Mouse (Mus musculus) hindbrain, postnatal 0 days (tissue): Measurements from ENCODE around the gene Dad1. TPM values are rescaled to one million over a fixed set of nuclear protein-coding genes. Genes with fewer than 3 reads are reported as not detected.

ENCODE experiments used
- ATAC-seq: fragments of 200-750 bp; cut with Nextera tagmentation; 2 replicates; pipeline ENCODE4 v1.8.0; 2017; ENCODE audit warnings: mild to moderate bottlenecking, moderate TSS enrichment, moderate library complexity
- DNase-seq: peaks from one replicate; pipeline ENCODE4 v3.0.0-alpha.2; 2015; ENCODE audit warnings: low spot score
- H3K27ac ChIP-seq: fragments of 300-500 bp; sonication (generic); 2 replicates; pipeline ENCODE4 v1.5.1; 2014; ENCODE audit warnings: mild to moderate bottlenecking
- H3K27me3 ChIP-seq: fragments of 300-500 bp; sonication (generic); 2 replicates; pipeline ENCODE4 v1.6.1; 2014; ENCODE audit warnings: low read length, mixed read lengths; ENCODE audit not compliant: insufficient read depth
- H3K36me3 ChIP-seq: fragments of 300-500 bp; sonication (generic); 2 replicates; pipeline ENCODE4 v1.6.1; 2014; ENCODE audit warnings: low read length, mixed read lengths; ENCODE audit not compliant: insufficient read depth
- H3K4me1 ChIP-seq: fragments of 300-500 bp; sonication (generic); 2 replicates; pipeline ENCODE4 v1.6.1; 2014; ENCODE audit warnings: antibody characterized with exemption, low read length, mixed read lengths; ENCODE audit not compliant: insufficient read depth
- H3K4me2 ChIP-seq: fragments of 300-500 bp; sonication (generic); 2 replicates; pipeline ENCODE4 v1.6.1; 2014; ENCODE audit warnings: low read depth, mild to moderate bottlenecking, low read length, moderate library complexity, mixed read lengths
- H3K4me3 ChIP-seq: fragments of 300-500 bp; sonication (generic); 2 replicates; pipeline ENCODE4 v1.5.1; 2014; ENCODE audit warnings: low read length
- H3K9ac ChIP-seq: fragments of 300-500 bp; sonication (generic); replicated peaks from 2 replicates; pipeline ENCODE4 v1.6.1; 2014; ENCODE audit warnings: mild to moderate bottlenecking, low read length, moderate library complexity, mixed read lengths
- H3K9me3 ChIP-seq: fragments of 300-500 bp; sonication (generic); 2 replicates; pipeline ENCODE4 v1.6.1; 2016; ENCODE audit warnings: low read length, mixed read lengths
- CTCF ChIP-seq: IDR thresholded peaks from 2 replicates; pipeline ENCODE4 v1.5.1; 2016; ENCODE audit warnings: antibody characterized with exemption, control low read depth, low read depth
- WGBS: fragments of 180-500 bp; shearing (Covaris S2); extraction: QIAGEN DNeasy Blood & Tissue Kit; methylation state at CpG from one replicate; pipeline ENCODE4 v1.1.7; 2014; 5-methylcytosine and 5-hydroxymethylcytosine counted together
- polyA plus RNA-seq: library from polyadenylated mRNA; unstranded; fragments of >200 nt; fragmentation: Nextera tagmentation; extraction: Ambion mirVana; gene quantifications from 2 replicates; pipeline ENCODE4 v1.2.1, GENCODE M21; 2015
- total RNA-seq: library from RNA; depleted of rRNA; stranded (reverse); fragments of >200 nt; gene quantifications from 2 replicates; pipeline ENCODE4 v1.2.3, GENCODE M21; 2014

The Dad1 gene
- total and polyA plus RNA-seq, 2 experiments from 2014 or later, result 321 to 406 TPM

DNA sequence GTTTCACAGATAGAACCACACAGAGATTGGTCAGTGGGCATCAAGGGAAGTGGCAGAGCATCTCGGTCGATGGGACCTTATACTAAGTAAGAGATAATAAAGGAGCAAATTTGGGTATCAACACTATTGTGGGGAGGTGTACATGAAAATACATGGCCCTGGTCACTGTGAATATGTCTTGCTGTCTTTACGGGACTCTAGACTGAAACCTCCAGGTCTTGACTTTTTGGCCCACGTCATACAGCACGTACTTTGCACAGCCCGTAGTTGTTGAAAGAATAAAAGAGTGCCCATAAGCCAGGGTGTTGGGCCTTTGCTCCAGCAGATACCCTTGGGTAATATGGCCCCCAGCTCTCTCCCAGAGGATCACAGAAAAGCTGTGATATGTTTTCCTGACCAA is 32.3 kb downstream of the Dad1 start:
- DNase-seq (no peak), ATAC-seq (no peak)
- Histone ChIP-seq H3K4me1 (0 out of 2 replicates have a peak, but pooled peaks cover 6% of the 10 kb centered on the region), H3K4me2 (no peak overlapping the region), H3K36me3 (no peaks in the 10 kb centered on the region), H3K27ac (no peak overlapping the region), H3K27me3 (no peaks in the 10 kb centered on the region), H3K4me3 (no peak overlapping the region), H3K9me3 (no peaks in the 10 kb centered on the region), H3K9ac (no peak overlapping the region)
- TF ChIP-seq CTCF, result no peak
- 97% methylated on average over 6 of the region's 6 CpGs for WGBS

DNA sequence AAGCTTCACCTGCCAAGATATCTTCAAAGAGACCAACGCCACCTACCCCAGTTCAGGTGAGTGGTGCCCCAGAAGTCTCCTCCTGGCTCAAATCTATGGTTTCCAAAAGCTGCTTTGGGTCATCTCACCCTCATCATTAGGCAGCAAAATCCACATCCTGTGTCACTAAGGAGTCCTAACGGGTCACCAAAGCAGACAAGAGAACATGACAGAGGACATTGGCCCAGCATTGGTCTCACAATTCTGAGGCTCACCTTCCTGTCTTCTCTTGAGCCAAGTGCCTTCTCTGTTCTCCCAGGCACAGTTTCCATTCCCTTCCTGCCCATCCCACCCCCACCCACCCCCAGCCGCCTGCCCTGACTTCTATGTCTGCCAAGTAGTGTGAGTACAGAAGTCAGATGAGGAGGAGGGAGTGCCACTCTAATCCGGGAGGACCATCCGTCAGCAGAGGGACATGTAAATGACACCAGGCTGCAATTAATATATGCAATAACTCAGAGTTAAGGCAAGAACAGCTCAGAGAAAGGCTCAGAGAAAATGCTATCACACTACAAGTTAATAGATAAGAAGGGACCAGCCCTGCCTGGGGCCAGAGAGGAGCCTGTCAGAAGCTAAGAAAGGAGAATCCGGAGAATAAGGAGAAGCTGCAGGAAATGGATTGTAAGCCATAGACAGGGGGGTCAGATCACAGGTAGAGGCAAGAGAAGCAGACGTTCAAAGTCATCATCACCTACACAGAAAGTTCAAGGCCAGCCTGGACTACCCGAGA is 33.0 kb downstream of the Dad1 start:
- Histone ChIP-seq H3K9me3 (no peaks in the 10 kb centered on the region), H3K36me3 (no peaks in the 10 kb centered on the region), H3K27me3 (no peaks in the 10 kb centered on the region), H3K9ac (no peak overlapping the region), H3K4me1 (0 out of 2 replicates have a peak, but pooled peaks cover 6% of the 10 kb centered on the region), H3K4me2 (no peak overlapping the region), H3K27ac (no peak overlapping the region), H3K4me3 (no peak overlapping the region)
- ATAC-seq (no peak), DNase-seq (no peak)
- WGBS, result 79% methylated on average over 8 of the region's 8 CpGs
- no peak for TF ChIP-seq CTCF

DNA sequence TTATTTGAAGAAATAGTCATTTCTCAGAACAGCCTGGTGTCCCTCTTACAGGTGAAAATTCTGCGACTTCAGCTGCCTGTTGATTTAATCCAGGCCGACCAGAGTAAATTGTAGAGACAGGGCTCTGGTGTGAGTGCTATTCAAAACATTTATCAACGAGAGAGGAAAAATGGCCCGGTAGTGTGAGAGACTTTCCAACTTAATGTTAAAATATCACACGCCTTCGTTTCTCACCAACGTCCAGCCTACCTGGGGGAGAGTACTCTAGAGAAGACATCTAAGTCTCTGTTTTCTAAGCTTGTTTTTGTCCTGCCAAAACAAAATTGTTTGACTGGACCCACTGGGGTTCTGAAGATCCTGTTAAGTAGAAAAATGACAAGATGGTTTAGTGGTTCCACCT is 34.1 kb downstream of the Dad1 start:
- Histone ChIP-seq H3K27me3 (no peaks in the 10 kb centered on the region), H3K4me1 (0 out of 2 replicates have a peak, but pooled peaks cover 2% of the 10 kb centered on the region), H3K4me3 (no peak overlapping the region), H3K9me3 (no peaks in the 10 kb centered on the region), H3K4me2 (no peak overlapping the region), H3K9ac (no peak overlapping the region), H3K36me3 (no peaks in the 10 kb centered on the region), H3K27ac (no peak overlapping the region)
- DNase-seq, result no peak
- WGBS, result 85% methylated on average over 7 of the region's 7 CpGs
- TF ChIP-seq CTCF, result no peak
- no peak for ATAC-seq

DNA sequence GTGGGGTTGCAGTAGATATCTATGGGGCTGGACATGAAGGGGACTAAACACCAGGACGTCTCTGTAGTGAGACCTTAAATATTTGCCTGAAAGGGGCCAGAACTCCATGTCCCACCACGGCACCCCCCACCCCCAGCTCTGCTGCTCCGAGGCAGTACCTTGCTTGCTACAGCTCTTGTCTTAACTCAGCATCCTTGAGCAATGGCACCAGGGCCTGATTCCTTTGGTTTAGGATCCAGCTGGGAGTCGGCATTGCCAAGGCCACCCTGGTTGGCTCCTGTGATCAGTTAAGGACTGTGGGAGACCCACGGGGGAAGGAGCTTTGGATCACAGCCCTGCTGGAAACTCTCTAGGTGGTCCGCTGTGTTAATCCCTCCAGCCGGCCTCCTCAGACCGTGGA is 34.6 kb downstream of the Dad1 start:
- 0 out of 2 replicates have a peak, but pooled peaks cover 3% of the 10 kb centered on the region for H3K4me1 ChIP-seq
- WGBS, result 57% methylated on average over 8 of the region's 8 CpGs
- H3K27me3 ChIP-seq, result no peaks in the 10 kb centered on the region
- H3K27ac ChIP-seq, result no peak overlapping the region
- 0 out of 2 replicates have a peak, but pooled peaks have one; percentile 22 for ATAC-seq
- H3K9me3 ChIP-seq, result no peaks in the 10 kb centered on the region
- DNase-seq, result no peak
- TF ChIP-seq CTCF, result no peak
- H3K9ac ChIP-seq, result no peak overlapping the region
- H3K36me3 ChIP-seq, result no peaks in the 10 kb centered on the region
- no peak overlapping the region for H3K4me3 ChIP-seq
- H3K4me2 ChIP-seq, result no peak overlapping the region

DNA sequence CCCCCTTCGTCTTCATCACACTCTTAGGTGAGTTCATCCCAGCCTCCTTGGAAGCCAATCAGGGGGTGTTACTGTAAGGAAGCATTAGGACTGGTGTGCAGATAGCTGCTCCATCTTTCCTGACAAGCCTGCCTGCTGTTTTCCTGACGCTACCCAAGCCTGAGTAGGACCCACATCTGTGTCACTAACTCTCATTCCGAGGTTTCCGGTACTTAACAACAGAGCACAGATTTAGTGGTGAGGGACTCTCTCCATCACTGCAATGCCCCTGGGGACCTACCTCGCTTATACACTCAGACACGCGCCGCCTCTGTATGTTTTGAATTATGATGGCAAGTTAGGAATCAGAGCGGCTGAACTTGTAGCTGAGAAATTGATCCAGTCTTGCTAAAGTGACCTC is 35.2 kb downstream of the Dad1 start:
- Histone ChIP-seq H3K4me1 (0 out of 2 replicates have a peak, but pooled peaks cover 4% of the 10 kb centered on the region), H3K36me3 (no peaks in the 10 kb centered on the region), H3K27me3 (no peaks in the 10 kb centered on the region), H3K4me2 (no peak overlapping the region), H3K27ac (no peak overlapping the region), H3K9me3 (no peaks in the 10 kb centered on the region), H3K9ac (no peak overlapping the region), H3K4me3 (no peak overlapping the region)
- no peak for TF ChIP-seq CTCF
- 74% methylated on average over 9 of the region's 9 CpGs for WGBS
- DNase-seq (no peak), ATAC-seq (no peak)

DNA sequence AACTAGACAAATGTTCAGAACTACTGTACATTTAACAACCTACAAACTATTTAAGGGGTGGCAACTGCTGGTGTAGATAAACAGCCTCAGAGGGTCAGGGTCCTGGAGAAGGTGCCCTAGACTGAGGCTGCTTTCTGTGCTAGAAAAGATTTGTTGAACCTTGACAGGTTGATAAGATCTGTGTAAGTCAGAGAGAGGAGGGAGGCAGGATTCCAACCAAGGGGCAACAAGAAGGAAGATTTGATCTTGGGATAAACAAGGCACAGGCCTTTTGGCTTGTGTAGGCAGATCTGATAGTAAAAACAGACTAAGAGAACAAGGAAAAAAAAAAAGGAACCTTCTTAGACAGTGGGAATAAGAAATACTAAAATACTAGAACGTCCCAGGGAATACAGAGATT is 35.7 kb downstream of the Dad1 start:
- Histone ChIP-seq H3K9ac (no peak overlapping the region), H3K9me3 (no peaks in the 10 kb centered on the region), H3K27me3 (no peaks in the 10 kb centered on the region), H3K4me3 (no peak overlapping the region), H3K4me1 (0 out of 2 replicates have a peak, but pooled peaks cover 4% of the 10 kb centered on the region), H3K4me2 (no peak overlapping the region), H3K27ac (no peak overlapping the region), H3K36me3 (no peaks in the 10 kb centered on the region)
- ATAC-seq, result no peak
- no peak for TF ChIP-seq CTCF
- WGBS, result 89% methylated on average over 1 of the region's 1 CpGs
- DNase-seq, result no peak

DNA sequence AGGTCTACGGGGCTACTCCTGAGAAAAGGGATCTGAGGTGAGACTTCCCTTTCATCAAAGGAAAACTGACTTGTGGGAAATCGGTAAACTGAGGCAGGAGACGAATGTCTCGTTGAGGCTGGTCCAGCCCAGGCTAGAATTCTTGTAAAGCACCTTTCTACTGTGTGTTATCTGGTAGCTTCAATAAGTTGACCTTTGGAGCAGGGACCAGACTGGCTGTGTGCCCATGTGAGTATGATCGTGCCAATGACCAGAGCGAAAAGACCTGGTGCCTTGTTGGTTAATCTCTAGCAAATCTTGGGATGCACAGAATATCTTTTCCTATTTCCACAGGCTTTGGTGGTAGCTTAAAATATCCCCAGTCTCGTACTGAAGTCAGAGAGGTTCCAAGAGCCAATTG is 37.8 kb downstream of the Dad1 start:
- Histone ChIP-seq H3K9me3 (no peaks in the 10 kb centered on the region), H3K36me3 (no peaks in the 10 kb centered on the region), H3K27ac (no peak overlapping the region), H3K4me1 (0 out of 2 replicates have a peak, but pooled peaks cover 4% of the 10 kb centered on the region), H3K4me3 (no peak overlapping the region), H3K27me3 (no peaks in the 10 kb centered on the region), H3K4me2 (no peak overlapping the region), H3K9ac (no peak overlapping the region)
- no peak for DNase-seq
- WGBS, result 90% methylated on average over 7 of the region's 7 CpGs
- no peak for TF ChIP-seq CTCF
- no peak for ATAC-seq
